Mouse (Mus musculus): Measurements from ENCODE around the gene Gripap1. TPM values are rescaled to one million over a fixed set of nuclear protein-coding genes. Genes with fewer than 3 reads are reported as not detected.

The Gripap1 gene
- polyA plus RNA-seq, 1 experiment from 2014 or later = 56.2 TPM

GRCm38 (mm10) chrX:7762137-7762920, 27.2 kb upstream of the Gripap1 start, which contains the start of gene Tfe3:
Gene Tfe3 (plus strand): TSS chrX:7762560.
- H3K4me1 ChIP-seq (replicated peaks; ENCODE audit: control insufficient read depth, insufficient read depth, low read length) = peaks cover 2% of the 10 kb centered on the region; the same call in 1 of the 2 replicates
- H3K4me3 ChIP-seq (ENCODE audit: low read depth, low read length) = peak within 1 kb of the TSS; percentile 58
- H3K9ac ChIP-seq (ENCODE audit: low read length) = peak within 1 kb of the TSS; percentile 51
- ATAC-seq (replicated peaks; ENCODE audit: low FRiP score) (peak; percentile 94), DNase-seq (ENCODE audit: low spot score) (peak; percentile 91)
- peak within 1 kb of the TSS; percentile 68 for H3K4me2 ChIP-seq (ENCODE audit: low read depth, low read length, severe bottlenecking)
- no peak within 1 kb of the TSS for H3K27ac ChIP-seq (ENCODE audit: low read depth, low read length)
- no peaks in the 10 kb centered on the region for H3K36me3 ChIP-seq (ENCODE audit: control insufficient read depth, insufficient read depth, low read length)
- no peaks in the 10 kb centered on the region for H3K9me3 ChIP-seq (ENCODE audit: control insufficient read depth, low read length)
- H3K27me3 ChIP-seq (ENCODE audit: control insufficient read depth, insufficient read depth, low read length) = no peaks in the 10 kb centered on the region
- 19% methylated on average over 36 of the region's 38 CpGs for WGBS

- no peaks in the 10 kb centered on the region for H3K27me3 ChIP-seq (ENCODE audit: control insufficient read depth, insufficient read depth, low read length)
- H3K4me3 ChIP-seq (ENCODE audit: low read depth, low read length) = peak overlapping the region; percentile 58
- no peaks in the 10 kb centered on the region for H3K9me3 ChIP-seq (ENCODE audit: control insufficient read depth, low read length)
- DNase-seq (ENCODE audit: low spot score) = no peak
- peaks cover 2% of the 10 kb centered on the region; the same call in 1 of the 2 replicates for H3K4me1 ChIP-seq (replicated peaks; ENCODE audit: control insufficient read depth, insufficient read depth, low read length)
- 17% methylated on average over 21 of the region's 21 CpGs for WGBS
- peak overlapping the region; percentile 51 for H3K9ac ChIP-seq (ENCODE audit: low read length)
- peak overlapping the region; percentile 68 for H3K4me2 ChIP-seq (ENCODE audit: low read depth, low read length, severe bottlenecking)
- peak; percentile 15 for ATAC-seq (replicated peaks; ENCODE audit: low FRiP score)
- H3K36me3 ChIP-seq (ENCODE audit: control insufficient read depth, insufficient read depth, low read length) = no peaks in the 10 kb centered on the region; the same call in 1 of the 2 replicates
- H3K27ac ChIP-seq (ENCODE audit: low read depth, low read length) = no peak overlapping the region
Observed at GRCm38 (mm10) chrX:7762921-7763197, 26.7 kb upstream of the Gripap1 start.

DNA sequence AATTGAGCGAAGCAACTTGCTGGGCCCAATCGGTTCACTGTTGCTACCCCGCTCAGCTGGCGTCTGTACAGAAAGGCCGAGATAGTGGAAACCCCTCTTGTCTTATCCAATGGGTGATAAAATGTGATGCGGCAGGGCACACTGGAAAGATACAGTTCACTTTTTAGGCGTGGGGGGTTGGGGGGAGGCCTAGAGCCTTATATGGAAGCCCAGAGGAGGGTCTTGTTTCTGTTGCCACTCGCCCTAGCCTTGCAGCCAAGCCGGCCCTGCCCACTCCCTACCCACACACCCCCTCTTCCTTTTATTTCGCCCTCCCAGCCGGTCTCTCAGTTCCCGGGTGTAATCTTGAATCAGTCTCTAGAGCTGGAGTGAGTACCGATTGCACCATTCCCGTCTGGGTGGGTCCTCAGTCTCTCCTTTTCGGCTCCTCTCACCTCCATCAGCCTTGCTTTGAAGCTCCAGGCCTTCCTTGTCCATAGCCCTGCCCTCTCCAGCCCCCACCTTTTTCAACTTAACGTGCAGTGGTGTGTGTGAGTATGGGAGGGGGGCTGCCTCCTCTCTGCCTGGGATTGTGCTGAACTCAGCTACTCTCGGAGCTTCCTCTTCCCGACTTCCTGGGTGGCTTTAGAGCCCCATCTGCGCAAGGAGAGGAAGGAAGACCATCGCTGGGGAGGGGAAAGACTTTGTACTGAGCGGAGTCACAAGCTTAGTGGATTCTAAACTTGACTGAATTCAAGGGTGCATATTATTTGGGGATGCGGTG, 25.8 kb upstream of the Gripap1 start:
- Histone ChIP-seq H3K4me1 (replicated peaks; ENCODE audit: control insufficient read depth, insufficient read depth, low read length) (peaks cover 2% of the 10 kb centered on the region; the same call in 1 of the 2 replicates), H3K27ac (ENCODE audit: low read depth, low read length) (no peak overlapping the region), H3K9me3 (ENCODE audit: control insufficient read depth, low read length) (no peaks in the 10 kb centered on the region), H3K4me2 (ENCODE audit: low read depth, low read length, severe bottlenecking) (peak overlapping the region; percentile 68), H3K36me3 (ENCODE audit: control insufficient read depth, insufficient read depth, low read length) (no peaks in the 10 kb centered on the region; the same call in 1 of the 2 replicates), H3K9ac (ENCODE audit: low read length) (peak overlapping the region; percentile 51), H3K4me3 (ENCODE audit: low read depth, low read length) (peak overlapping the region; percentile 58), H3K27me3 (ENCODE audit: control insufficient read depth, insufficient read depth, low read length) (no peaks in the 10 kb centered on the region)
- DNase-seq (ENCODE audit: low spot score) = peak; percentile 55
- no peak; the same call in 1 of the 2 replicates for ATAC-seq (replicated peaks; ENCODE audit: low FRiP score)
- WGBS = 19% methylated on average over 21 of the region's 22 CpGs

DNA sequence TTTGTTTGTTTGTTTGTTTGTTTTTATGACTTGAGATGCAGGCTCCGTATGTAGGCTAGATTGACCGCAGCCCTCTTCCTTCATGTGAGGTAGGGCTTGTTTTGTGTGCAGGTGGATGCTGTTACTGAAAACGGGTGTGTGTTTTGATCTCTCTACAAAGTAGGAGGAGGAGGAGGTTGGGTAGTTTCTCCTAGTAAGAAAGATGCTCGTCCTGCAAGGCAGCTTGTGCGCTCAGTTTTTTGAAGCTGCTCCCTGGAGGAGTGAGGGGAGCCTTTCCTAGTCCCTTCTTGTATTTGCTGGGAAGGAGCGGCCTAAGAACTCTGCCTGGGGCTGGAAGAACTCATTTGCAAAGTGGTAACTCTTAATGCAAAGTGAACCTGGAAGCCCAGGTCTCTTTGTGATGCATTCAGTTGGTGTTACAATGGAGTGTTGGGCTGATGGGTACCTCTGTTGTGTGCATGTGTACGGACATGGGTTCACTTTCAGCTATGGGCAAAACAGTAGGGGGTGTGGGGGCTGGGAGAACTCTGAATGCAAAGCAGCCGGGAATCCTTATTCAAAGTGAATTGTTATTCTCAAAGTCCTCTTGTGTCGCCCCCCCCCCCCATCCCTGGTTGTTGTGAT, 24.8 kb upstream of the Gripap1 start:
- Histone ChIP-seq H3K36me3 (ENCODE audit: control insufficient read depth, insufficient read depth, low read length) (no peaks in the 10 kb centered on the region; the same call in 1 of the 2 replicates), H3K4me1 (replicated peaks; ENCODE audit: control insufficient read depth, insufficient read depth, low read length) (peaks cover 2% of the 10 kb centered on the region; the same call in 1 of the 2 replicates), H3K27ac (ENCODE audit: low read depth, low read length) (no peak overlapping the region), H3K9me3 (ENCODE audit: control insufficient read depth, low read length) (no peaks in the 10 kb centered on the region), H3K4me2 (ENCODE audit: low read depth, low read length, severe bottlenecking) (peak overlapping the region; percentile 68), H3K27me3 (ENCODE audit: control insufficient read depth, insufficient read depth, low read length) (no peaks in the 10 kb centered on the region), H3K4me3 (ENCODE audit: low read depth, low read length) (peak overlapping the region; percentile 58), H3K9ac (ENCODE audit: low read length) (no peak overlapping the region)
- DNase-seq (ENCODE audit: low spot score) (no peak), ATAC-seq (replicated peaks; ENCODE audit: low FRiP score) (no peak)
- WGBS = 13% methylated on average over 9 of the region's 9 CpGs

DNA sequence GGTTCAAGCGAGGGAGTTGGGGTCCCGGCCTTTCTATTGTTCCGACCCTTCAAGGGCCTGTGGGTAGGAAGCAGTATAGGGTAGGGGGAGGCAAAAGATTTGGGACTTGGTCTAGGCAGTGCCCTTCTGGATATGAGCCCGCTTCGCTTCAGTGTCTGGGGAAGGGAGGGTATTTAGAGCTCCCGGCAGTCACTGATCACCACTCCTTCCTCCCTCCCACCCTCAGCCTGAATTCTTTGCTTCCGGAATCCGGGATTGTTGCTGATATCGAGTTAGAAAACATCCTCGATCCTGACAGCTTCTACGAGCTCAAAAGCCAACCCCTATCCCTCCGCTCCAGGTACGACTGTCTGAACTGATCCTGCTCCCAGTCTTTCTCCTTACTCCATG, 24.3 kb upstream of the Gripap1 start:
- Histone ChIP-seq H3K36me3 (ENCODE audit: control insufficient read depth, insufficient read depth, low read length) (no peaks in the 10 kb centered on the region; the same call in 1 of the 2 replicates), H3K4me2 (ENCODE audit: low read depth, low read length, severe bottlenecking) (peak overlapping the region; percentile 68; the same call in 1 of the 2 replicates), H3K4me1 (replicated peaks; ENCODE audit: control insufficient read depth, insufficient read depth, low read length) (peaks cover 2% of the 10 kb centered on the region; the same call in 1 of the 2 replicates), H3K27me3 (ENCODE audit: control insufficient read depth, insufficient read depth, low read length) (no peaks in the 10 kb centered on the region), H3K9me3 (ENCODE audit: control insufficient read depth, low read length) (no peaks in the 10 kb centered on the region), H3K4me3 (ENCODE audit: low read depth, low read length) (peak overlapping the region; percentile 58), H3K9ac (ENCODE audit: low read length) (no peak overlapping the region), H3K27ac (ENCODE audit: low read depth, low read length) (no peak overlapping the region)
- WGBS = 23% methylated on average over 11 of the region's 13 CpGs
- DNase-seq (ENCODE audit: low spot score) (no peak), ATAC-seq (replicated peaks; ENCODE audit: low FRiP score) (no peak)

DNA sequence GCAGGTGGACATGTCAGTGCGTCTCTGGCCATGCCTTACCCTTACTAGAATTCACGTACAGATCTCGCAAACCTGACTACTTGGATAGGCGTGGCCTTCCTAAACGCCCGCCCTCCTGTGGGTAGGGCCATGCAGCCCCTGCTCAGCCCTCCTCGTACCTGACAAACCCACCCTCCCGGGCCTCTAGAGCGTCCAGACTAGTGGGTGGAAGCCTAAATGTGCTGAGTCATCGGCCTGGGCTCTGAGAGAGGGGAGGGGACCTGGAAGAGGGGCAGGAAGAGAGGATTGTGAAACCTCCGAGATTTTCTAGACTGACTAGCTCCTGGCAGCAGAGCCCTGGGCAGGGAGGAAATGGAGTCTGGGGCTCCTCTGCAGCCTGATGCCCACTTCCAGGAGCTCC, 23.8 kb upstream of the Gripap1 start:
- Histone ChIP-seq H3K9me3 (ENCODE audit: control insufficient read depth, low read length) (no peaks in the 10 kb centered on the region), H3K4me1 (replicated peaks; ENCODE audit: control insufficient read depth, insufficient read depth, low read length) (peaks cover 2% of the 10 kb centered on the region; the same call in 1 of the 2 replicates), H3K27me3 (ENCODE audit: control insufficient read depth, insufficient read depth, low read length) (no peaks in the 10 kb centered on the region), H3K36me3 (ENCODE audit: control insufficient read depth, insufficient read depth, low read length) (no peaks in the 10 kb centered on the region; the same call in 1 of the 2 replicates), H3K4me2 (ENCODE audit: low read depth, low read length, severe bottlenecking) (peak overlapping the region; percentile 68; the same call in 1 of the 2 replicates), H3K27ac (ENCODE audit: low read depth, low read length) (no peak overlapping the region), H3K4me3 (ENCODE audit: low read depth, low read length) (peak overlapping the region; percentile 58), H3K9ac (ENCODE audit: low read length) (no peak overlapping the region)
- WGBS = 11% methylated on average over 11 of the region's 11 CpGs
- ATAC-seq (replicated peaks; ENCODE audit: low FRiP score) (no peak; the same call in 1 of the 2 replicates), DNase-seq (ENCODE audit: low spot score) (peak; percentile 56)

- Histone ChIP-seq H3K9ac (ENCODE audit: low read length) (no peak overlapping the region), H3K27me3 (ENCODE audit: control insufficient read depth, insufficient read depth, low read length) (no peaks in the 10 kb centered on the region), H3K4me3 (ENCODE audit: low read depth, low read length) (no peak overlapping the region), H3K9me3 (ENCODE audit: control insufficient read depth, low read length) (no peaks in the 10 kb centered on the region), H3K36me3 (ENCODE audit: control insufficient read depth, insufficient read depth, low read length) (no peaks in the 10 kb centered on the region; the same call in 1 of the 2 replicates), H3K4me2 (ENCODE audit: low read depth, low read length, severe bottlenecking) (no peak overlapping the region), H3K4me1 (replicated peaks; ENCODE audit: control insufficient read depth, insufficient read depth, low read length) (peaks cover 2% of the 10 kb centered on the region; the same call in 1 of the 2 replicates), H3K27ac (ENCODE audit: low read depth, low read length) (no peak overlapping the region)
- WGBS = 94% methylated on average over 7 of the region's 7 CpGs
- DNase-seq (ENCODE audit: low spot score) (no peak), ATAC-seq (replicated peaks; ENCODE audit: low FRiP score) (no peak)
Observed at GRCm38 (mm10) chrX:7769302-7770017, 20.1 kb upstream of the Gripap1 start.

GRCm38 (mm10) chrX:7772766-7773165, 16.8 kb upstream of the Gripap1 start:
- ATAC-seq (replicated peaks; ENCODE audit: low FRiP score) (no peak), DNase-seq (ENCODE audit: low spot score) (no peak)
- Histone ChIP-seq H3K4me1 (replicated peaks; ENCODE audit: control insufficient read depth, insufficient read depth, low read length) (no peaks in the 10 kb centered on the region), H3K4me3 (ENCODE audit: low read depth, low read length) (no peak overlapping the region), H3K9me3 (ENCODE audit: control insufficient read depth, low read length) (no peaks in the 10 kb centered on the region), H3K4me2 (ENCODE audit: low read depth, low read length, severe bottlenecking) (no peak overlapping the region), H3K27me3 (ENCODE audit: control insufficient read depth, insufficient read depth, low read length) (no peaks in the 10 kb centered on the region), H3K9ac (ENCODE audit: low read length) (no peak overlapping the region), H3K36me3 (ENCODE audit: control insufficient read depth, insufficient read depth, low read length) (no peaks in the 10 kb centered on the region; the same call in 1 of the 2 replicates), H3K27ac (ENCODE audit: low read depth, low read length) (no peak overlapping the region)
- WGBS = 39% methylated on average over 2 of the region's 2 CpGs
